Mouse (Mus musculus): Measurements from ENCODE around the gene Lrrn4cl. TPM values are rescaled to one million over a fixed set of nuclear protein-coding genes. Genes with fewer than 3 reads are reported as not detected.
A peak's percentile ranks its signal among the peaks of the same experiment; 100 is the strongest.
"Not testable (repeated sequence)": the region's sequence is repeated elsewhere in the genome, so short reads cannot be mapped to it uniquely, and the experiment has no call there.

Lrrn4cl gene
- polyA plus RNA-seq, 1 experiment from 2014 or later = 0.57 TPM

GRCm38 (mm10) chr19:8888511-8889385 is 38.2 kb downstream of the Lrrn4cl start, which contains the start of the genes 1810009A15Rik and Gm49416:
Gene 1810009A15Rik, plus strand, starts transcription at chr19:8888853.
Gene Gm49416, plus strand, starts transcription at chr19:8888926.
- Histone ChIP-seq H3K9me3 (ENCODE audit: control insufficient read depth, low read length) (no peaks in the 10 kb centered on the region), H3K36me3 (ENCODE audit: control insufficient read depth, insufficient read depth) (no peaks in the 10 kb centered on the region), H3K4me3 (replicated peaks; ENCODE audit: low read length) (peak within 1 kb of the TSS; percentile 61), H3K27me3 (replicated peaks; ENCODE audit: control insufficient read depth, insufficient read depth, low read length) (no peaks in the 10 kb centered on the region), H3K4me1 (replicated peaks; ENCODE audit: control insufficient read depth, insufficient read depth, low read length) (peaks cover 19% of the 10 kb centered on the region), H3K4me2 (ENCODE audit: low read length) (peak within 1 kb of the TSS; percentile 90), H3K27ac (ENCODE audit: low read length) (peak within 1 kb of the TSS; percentile 86), H3K9ac (replicated peaks; ENCODE audit: low read depth, low read length) (peak within 1 kb of the TSS; percentile 64)
- WGBS = under 1% methylated on average over 58 of the region's 58 CpGs
- peak; percentile 96 for ATAC-seq

- peak within 1 kb of the TSS; percentile 84 for H3K4me3 ChIP-seq (replicated peaks; ENCODE audit: low read length)
- peaks cover 26% of the 10 kb centered on the region for H3K4me1 ChIP-seq (replicated peaks; ENCODE audit: control insufficient read depth, insufficient read depth, low read length)
- no peaks in the 10 kb centered on the region for H3K27me3 ChIP-seq (replicated peaks; ENCODE audit: control insufficient read depth, insufficient read depth, low read length)
- peak; percentile 60 for ATAC-seq
- H3K9me3 ChIP-seq (ENCODE audit: control insufficient read depth, low read length) = no peaks in the 10 kb centered on the region
- H3K9ac ChIP-seq (replicated peaks; ENCODE audit: low read depth, low read length) = peak within 1 kb of the TSS; percentile 92
- peak within 1 kb of the TSS; percentile 97 for H3K4me2 ChIP-seq (ENCODE audit: low read length)
- 2% methylated on average over 54 of the region's 54 CpGs for WGBS
- H3K27ac ChIP-seq (ENCODE audit: low read length) = peak within 1 kb of the TSS; percentile 82
- H3K36me3 ChIP-seq (ENCODE audit: control insufficient read depth, insufficient read depth) = no peaks in the 10 kb centered on the region
Observed at GRCm38 (mm10) chr19:8892829-8893766, 42.5 kb downstream of the Lrrn4cl start, which contains the start of gene Ints5. Gene Ints5, plus strand, starts transcription at chr19:8893005.

GRCm38 (mm10) chr19:8895397-8895960 is 44.9 kb downstream of the Lrrn4cl start:
- 91% methylated on average over 9 of the region's 9 CpGs for WGBS
- peaks cover 31% of the 10 kb centered on the region for H3K4me1 ChIP-seq (replicated peaks; ENCODE audit: control insufficient read depth, insufficient read depth, low read length)
- no peak overlapping the region for H3K4me3 ChIP-seq (replicated peaks; ENCODE audit: low read length)

GRCm38 (mm10) chr19:8896231-8896630 is 45.7 kb downstream of the Lrrn4cl start:
- ATAC-seq = not testable (repeated sequence)

More at GRCm38 (mm10) chr19:8895397-8895960, 44.9 kb downstream of the Lrrn4cl start:
- Histone ChIP-seq H3K27ac (ENCODE audit: low read length) (no peak overlapping the region), H3K4me2 (ENCODE audit: low read length) (no peak overlapping the region), H3K9ac (replicated peaks; ENCODE audit: low read depth, low read length) (no peak overlapping the region), H3K36me3 (ENCODE audit: control insufficient read depth, insufficient read depth) (no peaks in the 10 kb centered on the region), H3K27me3 (replicated peaks; ENCODE audit: control insufficient read depth, insufficient read depth, low read length) (no peaks in the 10 kb centered on the region), H3K9me3 (ENCODE audit: control insufficient read depth, low read length) (no peaks in the 10 kb centered on the region)
- ATAC-seq = no peak

GRCm38 (mm10) chr19:8897211-8897864 is 46.8 kb downstream of the Lrrn4cl start:
- H3K36me3 ChIP-seq (ENCODE audit: control insufficient read depth, insufficient read depth); H3K9me3 ChIP-seq (ENCODE audit: control insufficient read depth, low read length); H3K27me3 ChIP-seq (replicated peaks; ENCODE audit: control insufficient read depth, insufficient read depth, low read length): not testable (repeated sequence)
- peak overlapping the region; percentile 98 for H3K4me3 ChIP-seq (replicated peaks; ENCODE audit: low read length)
- peaks cover 31% of the 10 kb centered on the region for H3K4me1 ChIP-seq (replicated peaks; ENCODE audit: control insufficient read depth, insufficient read depth, low read length)
- H3K9ac ChIP-seq (replicated peaks; ENCODE audit: low read depth, low read length) = peak overlapping the region; percentile 96
- H3K27ac ChIP-seq (ENCODE audit: low read length) = peak overlapping the region; percentile 85
- peak; percentile 32 for ATAC-seq
- peak overlapping the region; percentile 72 for H3K4me2 ChIP-seq (ENCODE audit: low read length)
- WGBS = 26% methylated on average over 21 of the region's 21 CpGs

More at GRCm38 (mm10) chr19:8896231-8896630, 45.7 kb downstream of the Lrrn4cl start:
- H3K4me3 ChIP-seq (replicated peaks; ENCODE audit: low read length); H3K36me3 ChIP-seq (ENCODE audit: control insufficient read depth, insufficient read depth); H3K9ac ChIP-seq (replicated peaks; ENCODE audit: low read depth, low read length); H3K4me2 ChIP-seq (ENCODE audit: low read length); H3K27ac ChIP-seq (ENCODE audit: low read length); H3K9me3 ChIP-seq (ENCODE audit: control insufficient read depth, low read length); H3K27me3 ChIP-seq (replicated peaks; ENCODE audit: control insufficient read depth, insufficient read depth, low read length): not testable (repeated sequence)
- H3K4me1 ChIP-seq (replicated peaks; ENCODE audit: control insufficient read depth, insufficient read depth, low read length) = peaks cover 31% of the 10 kb centered on the region
- 93% methylated on average over 5 of the region's 5 CpGs for WGBS

- Histone ChIP-seq H3K27ac (ENCODE audit: low read length) (peak within 1 kb of the TSS; percentile 85), H3K4me1 (replicated peaks; ENCODE audit: control insufficient read depth, insufficient read depth, low read length) (peaks cover 31% of the 10 kb centered on the region), H3K27me3 (replicated peaks; ENCODE audit: control insufficient read depth, insufficient read depth, low read length) (no peaks in the 10 kb centered on the region), H3K4me2 (ENCODE audit: low read length) (peak within 1 kb of the TSS; percentile 97), H3K9me3 (ENCODE audit: control insufficient read depth, low read length) (no peaks in the 10 kb centered on the region), H3K36me3 (ENCODE audit: control insufficient read depth, insufficient read depth) (peaks cover 6% of the 10 kb centered on the region), H3K9ac (replicated peaks; ENCODE audit: low read depth, low read length) (peak within 1 kb of the TSS; percentile 96), H3K4me3 (replicated peaks; ENCODE audit: low read length) (peak within 1 kb of the TSS; percentile 98)
- peak; percentile 98 for ATAC-seq
- WGBS = under 1% methylated on average over 53 of the region's 53 CpGs
Observed at GRCm38 (mm10) chr19:8897865-8898495, 47.4 kb downstream of the Lrrn4cl start, which contains the start of gene Ganab. Gene Ganab, plus strand, starts transcription at chr19:8898071.

- Histone ChIP-seq H3K27ac (ENCODE audit: low read length) (peak overlapping the region; percentile 76), H3K9me3 (ENCODE audit: control insufficient read depth, low read length) (no peaks in the 10 kb centered on the region), H3K4me1 (replicated peaks; ENCODE audit: control insufficient read depth, insufficient read depth, low read length) (peaks cover 27% of the 10 kb centered on the region), H3K9ac (replicated peaks; ENCODE audit: low read depth, low read length) (peak overlapping the region; percentile 96), H3K27me3 (replicated peaks; ENCODE audit: control insufficient read depth, insufficient read depth, low read length) (no peaks in the 10 kb centered on the region), H3K36me3 (ENCODE audit: control insufficient read depth, insufficient read depth) (peaks cover 8% of the 10 kb centered on the region), H3K4me3 (replicated peaks; ENCODE audit: low read length) (peak overlapping the region; percentile 98), H3K4me2 (ENCODE audit: low read length) (peak overlapping the region; percentile 97)
- ATAC-seq = no peak
- 11% methylated on average over 13 of the region's 13 CpGs for whole genome bisulfite sequencing
Observed at GRCm38 (mm10) chr19:8898576-8898975, 48.0 kb downstream of the Lrrn4cl start.

- peak overlapping the region; percentile 98 for H3K4me3 ChIP-seq (replicated peaks; ENCODE audit: low read length)
- H3K4me2 ChIP-seq (ENCODE audit: low read length) = peak overlapping the region; percentile 97
- WGBS = 54% methylated on average over 3 of the region's 3 CpGs
- peaks cover 23% of the 10 kb centered on the region for H3K4me1 ChIP-seq (replicated peaks; ENCODE audit: control insufficient read depth, insufficient read depth, low read length)
- no peaks in the 10 kb centered on the region for H3K9me3 ChIP-seq (ENCODE audit: control insufficient read depth, low read length)
- no peak overlapping the region for H3K27ac ChIP-seq (ENCODE audit: low read length)
- H3K27me3 ChIP-seq (replicated peaks; ENCODE audit: control insufficient read depth, insufficient read depth, low read length) = no peaks in the 10 kb centered on the region
- peak overlapping the region; percentile 96; the same call in 1 of the 2 replicates for H3K9ac ChIP-seq (replicated peaks; ENCODE audit: low read depth, low read length)
- H3K36me3 ChIP-seq (ENCODE audit: control insufficient read depth, insufficient read depth) = peaks cover 11% of the 10 kb centered on the region
- no peak for ATAC-seq
Observed at GRCm38 (mm10) chr19:8899079-8899478, 48.5 kb downstream of the Lrrn4cl start.

All from forebrain, embryonic 16.5 days (tissue).